9 mouse cellular contexts compared by ENCODE assay signal in the genomic region with DNA sequence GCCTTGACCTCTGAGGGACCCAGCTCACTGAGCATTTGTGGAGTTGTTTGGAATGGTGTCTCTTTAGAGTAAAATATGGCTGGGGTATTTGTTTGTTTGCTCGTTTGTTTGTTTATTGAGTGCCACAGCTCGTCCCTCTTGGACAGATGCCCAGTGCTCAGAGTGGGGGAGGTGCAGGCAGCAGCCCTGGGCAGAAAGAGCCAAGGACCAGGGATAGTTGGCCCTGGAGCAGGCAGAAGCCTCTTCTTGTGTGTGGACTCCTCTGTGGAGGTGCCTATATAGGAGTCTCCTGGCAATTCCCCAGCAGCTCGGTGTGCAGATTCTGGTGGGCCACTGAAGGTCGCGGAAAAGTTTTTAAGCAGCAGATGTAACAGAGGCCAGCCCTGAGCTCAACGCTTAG.
A peak's percentile ranks its signal among the peaks of the same experiment; 100 is the strongest.
DNase-seq lines count a peak whose midpoint lies in the region; ATAC-seq lines count a peak whose summit lies in the region.
"Had no signal": no experiment of that assay in that cellular context is flagged by ENCODE, and none has a peak within 500 bp of the region (broad histone marks: within the 10 kb centered on the region; RNA-seq: fewer than 3 reads in every experiment).

No protein-coding gene starts in this region.

- peaks cover 17% of the 10 kb centered on the region for H3K4me1 ChIP-seq in neural tube, embryonic 12.5 days
- peaks cover 23% of the 10 kb centered on the region for H3K4me1 ChIP-seq in midbrain, embryonic 12.5 days

- ATAC-seq in neural tube, embryonic 12.5 days (ENCODE audit: low FRiP score, low read depth): peak; percentile 61; the same call in 1 of the 2 replicates
- ATAC-seq in midbrain, embryonic 12.5 days (ENCODE audit: low FRiP score, low read depth): no peak
- no peak for ATAC-seq in erythroid progenitor cell, adult 5-6 weeks (replicated peaks; ENCODE audit: low FRiP score, poor library complexity, severe bottlenecking)
- ATAC-seq: Patski had no signal

- no peaks in the 10 kb centered on the region for H3K9me3 ChIP-seq in neural tube, embryonic 12.5 days
- no peaks in the 10 kb centered on the region for H3K9me3 ChIP-seq in midbrain, embryonic 12.5 days

- 37% methylated on average over 6 of the region's 6 CpGs for WGBS in neural tube, embryonic 12.5 days
- 45% methylated on average over 6 of the region's 6 CpGs for WGBS in midbrain, embryonic 12.5 days

- H3K9ac ChIP-seq in neural tube, embryonic 12.5 days: no peak overlapping the region
- H3K9ac ChIP-seq in midbrain, embryonic 12.5 days (replicated peaks): no peak overlapping the region

- intact Hi-C loops in heart, postnatal 36 days (cut with DNase I): no loop called here

- no peak overlapping the region for H3K4me3 ChIP-seq in neural tube, embryonic 12.5 days
- H3K4me3 ChIP-seq in midbrain, embryonic 12.5 days: peak overlapping the region; percentile 65; the same call in 1 of the 2 replicates

- no peak for DNase-seq in neural tube, embryonic 10.5 days (ENCODE audit: extremely low spot score, low spot score)
- peak; percentile 35 to 63 for DNase-seq in cerebellum, postnatal 4 days (ENCODE audit: low spot score in 2 of 2)
- peak; percentile 23 to 29 for DNase-seq in heart, postnatal 36 days
- DNase-seq in layer of hippocampus, adult 8-10 months (ENCODE audit: low spot score in 2 of 2): peak; percentile 50 to 58
- DNase-seq in urinary bladder, postnatal 10 days (ENCODE audit: low spot score): no peak

- H3K4me2 ChIP-seq in neural tube, embryonic 12.5 days (replicated peaks): peak overlapping the region; percentile 100
- H3K4me2 ChIP-seq in midbrain, embryonic 12.5 days (replicated peaks): peak overlapping the region; percentile 100

- H3K36me3 ChIP-seq in neural tube, embryonic 12.5 days: no peaks in the 10 kb centered on the region
- no peaks in the 10 kb centered on the region for H3K36me3 ChIP-seq in midbrain, embryonic 12.5 days

- peaks cover 14% of the 10 kb centered on the region; the same call in 1 of the 2 replicates for H3K27me3 ChIP-seq in neural tube, embryonic 12.5 days (replicated peaks)
- H3K27me3 ChIP-seq in midbrain, embryonic 12.5 days: peaks cover 28% of the 10 kb centered on the region

- H3K27ac ChIP-seq in neural tube, embryonic 12.5 days: no peak overlapping the region
- no peak overlapping the region for H3K27ac ChIP-seq in midbrain, embryonic 12.5 days (replicated peaks)

Comparison
In these comparisons a context has a peak if more than half of its experiments do, and no peak if none do; other contexts are left out.
1. DNase-seq: peak in cerebellum, postnatal 4 days (2 of 2), heart, postnatal 36 days (2 of 2) and layer of hippocampus, adult 8-10 months (2 of 2); none in neural tube, embryonic 10.5 days (single experiment) and urinary bladder, postnatal 10 days (single experiment).